Mouse (Mus musculus) cerebellum, adult 2 months (tissue): ENCODE measurements around the gene Adam30.

ENCODE experiments used
- CTCF ChIP-seq: fragments of 200-500 bp; IDR thresholded peaks from 2 replicates; pipeline ENCODE4 v1.5.1; 2011; ENCODE audit warnings: low read depth, mild to moderate bottlenecking, control low read depth, low read length, moderate library complexity, borderline replicate concordance; ENCODE audit not compliant: insufficient read depth
- POLR2A ChIP-seq: fragments of 200-500 bp; IDR thresholded peaks from 2 replicates; pipeline ENCODE4 v1.6.1; 2011; ENCODE audit warnings: low read length, control low read depth, borderline replicate concordance; ENCODE audit not compliant: insufficient read depth

DNA sequence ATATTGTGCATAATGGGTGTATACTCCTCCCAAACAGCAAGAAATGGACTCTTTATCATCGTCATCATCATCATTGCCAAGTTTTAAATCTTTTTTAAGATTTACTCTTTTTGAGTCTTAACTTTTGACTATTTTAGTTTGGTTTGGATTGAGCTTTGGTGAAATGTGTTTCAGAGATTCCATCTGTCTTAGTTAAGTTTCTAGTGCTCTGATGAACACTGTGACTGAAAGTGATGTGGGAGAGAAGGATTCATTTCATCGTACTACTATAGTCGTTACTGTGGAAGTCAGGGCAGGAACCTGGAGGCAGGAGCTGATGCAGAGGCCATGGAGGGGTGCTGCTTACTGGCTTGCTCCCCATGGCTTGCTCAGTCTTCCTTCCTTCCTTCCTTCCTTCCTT is 42.2 kb upstream of the Adam30 start:
- TF ChIP-seq CTCF (no peak), POLR2A (no peak)
